ENCODE assay signal across 8 mouse cellular contexts in genomic region chr19:42163764-42164163, GRCm38 (mm10). TPM values are rescaled to one million over a fixed set of nuclear protein-coding genes. Genes with fewer than 3 reads are reported as not detected.
DNase-seq lines count a peak whose midpoint lies in the region; ATAC-seq and TF ChIP-seq lines count a peak whose summit lies in the region.
"Had no signal": no experiment of that assay in that cellular context is flagged by ENCODE, and none has a peak within 500 bp of the region (broad histone marks: within the 10 kb centered on the region; RNA-seq: fewer than 3 reads in every experiment).

Gene Zfyve27 (plus strand): TSS chr19:42163951.

- H3K4me2 ChIP-seq in limb, embryonic 12.5 days: no peak within 1 kb of the TSS

- H3K36me3 ChIP-seq in thymus, adult 2 months (ENCODE audit: control insufficient read depth, insufficient read depth, low read length): no peaks in the 10 kb centered on the region
- no peaks in the 10 kb centered on the region for H3K36me3 ChIP-seq in limb, embryonic 12.5 days

- no peak within 1 kb of the TSS for H3K27ac ChIP-seq in thymus, adult 2 months (ENCODE audit: control insufficient read depth, insufficient read depth, low read length)
- no peak within 1 kb of the TSS for H3K27ac ChIP-seq in embryonic fibroblast, embryonic 13.5 days (ENCODE audit: insufficient read depth, low read length)
- no peak within 1 kb of the TSS for H3K27ac ChIP-seq in limb, embryonic 12.5 days

- no peak for DNase-seq in thymus, adult 2 months
- no peak for DNase-seq in thymus, postnatal 36 days
- no peak for DNase-seq in heart, postnatal 25 days (ENCODE audit: low spot score)
- DNase-seq in embryo, embryonic 11 days: no peak
- no peak for DNase-seq in embryo, embryonic 10.5 days (ENCODE audit: low spot score)

- H3K4me3 ChIP-seq in thymus, adult 2 months (ENCODE audit: control insufficient read depth, insufficient read depth, low read length): no peak within 1 kb of the TSS
- H3K4me3 ChIP-seq in embryonic fibroblast, embryonic 13.5 days (ENCODE audit: insufficient read depth, low read length): no peak within 1 kb of the TSS
- H3K4me3 ChIP-seq in limb, embryonic 12.5 days (replicated peaks): no peak within 1 kb of the TSS
- H3K4me3 ChIP-seq: erythroblast, embryonic 14.5 days had no signal

- H3K9ac ChIP-seq in limb, embryonic 12.5 days (replicated peaks): no peak within 1 kb of the TSS

- H3K9me3 ChIP-seq in limb, embryonic 12.5 days: no peaks in the 10 kb centered on the region

- TF ChIP-seq CTCF in thymus, adult 2 months (IDR thresholded peaks at IDR 0.05; ENCODE audit: borderline replicate concordance, control insufficient read depth, extremely low read depth, insufficient read depth, low read length, poor library complexity): no peak
- TF ChIP-seq CTCF in embryonic fibroblast, embryonic 13.5 days (IDR thresholded peaks at IDR 0.05; ENCODE audit: borderline replicate concordance, insufficient read depth, low read length): no peak

- no peak for ATAC-seq in limb, embryonic 12.5 days (ENCODE audit: insufficient number of reproducible peaks, insufficient read depth, low FRiP score, low TSS enrichment, low read depth)

- no peaks in the 10 kb centered on the region for H3K4me1 ChIP-seq in thymus, adult 2 months (replicated peaks; ENCODE audit: control insufficient read depth, insufficient read depth, low read length)
- H3K4me1 ChIP-seq in embryonic fibroblast, embryonic 13.5 days (ENCODE audit: control insufficient read depth, insufficient read depth, low read length): no peaks in the 10 kb centered on the region
- H3K4me1 ChIP-seq in limb, embryonic 12.5 days (replicated peaks): no peaks in the 10 kb centered on the region; the same call in 1 of the 2 replicates

- 81% methylated on average over 5 of the region's 5 CpGs for WGBS in thymus, adult 2 months
- WGBS in limb, embryonic 12.5 days: 73% methylated on average over 5 of the region's 5 CpGs

- intact Hi-C loops in heart, postnatal 25 days (cut with DNase I): no loop called here

- TF ChIP-seq POLR2A in thymus, adult 2 months (IDR thresholded peaks at IDR 0.05; ENCODE audit: control insufficient read depth, extremely low read depth, insufficient read depth, low read length, poor library complexity): no peak
- TF ChIP-seq POLR2A in embryonic fibroblast, embryonic 13.5 days (IDR thresholded peaks at IDR 0.05; ENCODE audit: low read depth, low read length): no peak

- no peaks in the 10 kb centered on the region for H3K27me3 ChIP-seq in thymus, adult 2 months (ENCODE audit: control insufficient read depth, insufficient read depth, low read length)
- H3K27me3 ChIP-seq in limb, embryonic 12.5 days: peaks cover 18% of the 10 kb centered on the region

RNA-seq across cellular contexts. Expression of gene Zfyve27, which starts in this region (rescaled TPM):
- polyA plus RNA-seq in thymus, adult 2 months (2012; rRNA removed): 89.7 and 96.4 TPM in 2 replicates
- polyA plus RNA-seq in embryonic fibroblast, embryonic 13.5 days (2011; ENCODE audit: insufficient read length, low read depth, missing spikeins): 13.3 and 15.4 TPM in 2 replicates
- 10 to 100 TPM; 18.3 to 23.0 TPM for total RNA-seq in heart, postnatal 25 days (2021)
- 28.2 and 33.7 TPM in 2 replicates for polyA plus RNA-seq in limb, embryonic 12.5 days (2016; fragmentation: Nextera tagmentation; extraction: Ambion mirVana)
